Mouse (Mus musculus): Measurements from ENCODE around the gene Zfp768.

The Zfp768 gene

GRCm38 (mm10) chr7:127361449-127361848, 16.1 kb upstream of the Zfp768 start:
- Histone ChIP-seq H3K36me3 (ENCODE audit: insufficient read depth, low read length) (no peaks in the 10 kb centered on the region), H3K4me3 (replicated peaks; ENCODE audit: low read length) (no peak overlapping the region), H3K9me3 (ENCODE audit: low read length) (no peaks in the 10 kb centered on the region), H3K4me1 (replicated peaks; ENCODE audit: low read depth, low read length) (peaks cover 22% of the 10 kb centered on the region), H3K27me3 (ENCODE audit: insufficient read depth, low read length) (peaks cover 41% of the 10 kb centered on the region)
- TF ChIP-seq NANOG (IDR thresholded peaks at IDR 0.05; ENCODE audit: borderline replicate concordance, low read length) (no peak), CTCF (conservative IDR thresholded peaks at IDR 0.05; ENCODE audit: low read length) (no peak), POU5F1 (IDR thresholded peaks at IDR 0.05; ENCODE audit: borderline replicate concordance, low read length) (no peak)

GRCm38 (mm10) chr7:127360265-127360664, 14.9 kb upstream of the Zfp768 start:
- Histone ChIP-seq H3K36me3 (ENCODE audit: insufficient read depth, low read length) (no peaks in the 10 kb centered on the region), H3K4me3 (replicated peaks; ENCODE audit: low read length) (no peak overlapping the region), H3K27me3 (ENCODE audit: insufficient read depth, low read length) (peaks cover 35% of the 10 kb centered on the region), H3K4me1 (replicated peaks; ENCODE audit: low read depth, low read length) (peaks cover 22% of the 10 kb centered on the region), H3K9me3 (ENCODE audit: low read length) (no peaks in the 10 kb centered on the region)
- TF ChIP-seq CTCF (conservative IDR thresholded peaks at IDR 0.05; ENCODE audit: low read length): no peak
- TF ChIP-seq NANOG (IDR thresholded peaks at IDR 0.05; ENCODE audit: borderline replicate concordance, low read length): no peak
- TF ChIP-seq POU5F1 (IDR thresholded peaks at IDR 0.05; ENCODE audit: borderline replicate concordance, low read length): no peak

- H3K4me3 ChIP-seq (replicated peaks; ENCODE audit: low read length): no peak overlapping the region
- H3K36me3 ChIP-seq (ENCODE audit: insufficient read depth, low read length): no peaks in the 10 kb centered on the region
- peaks cover 23% of the 10 kb centered on the region for H3K27me3 ChIP-seq (ENCODE audit: insufficient read depth, low read length)
- no peak for TF ChIP-seq CTCF (conservative IDR thresholded peaks at IDR 0.05; ENCODE audit: low read length)
- no peak for TF ChIP-seq POU5F1 (IDR thresholded peaks at IDR 0.05; ENCODE audit: borderline replicate concordance, low read length)
- no peak for TF ChIP-seq NANOG (IDR thresholded peaks at IDR 0.05; ENCODE audit: borderline replicate concordance, low read length)
- H3K9me3 ChIP-seq (ENCODE audit: low read length): peaks cover 15% of the 10 kb centered on the region
- peaks cover 10% of the 10 kb centered on the region for H3K4me1 ChIP-seq (replicated peaks; ENCODE audit: low read depth, low read length)
Measured at GRCm38 (mm10) chr7:127358472-127358871, 13.1 kb upstream of the Zfp768 start.

- Histone ChIP-seq H3K27me3 (ENCODE audit: insufficient read depth, low read length) (peaks cover 20% of the 10 kb centered on the region), H3K4me1 (replicated peaks; ENCODE audit: low read depth, low read length) (peaks cover 7% of the 10 kb centered on the region; the same call in 1 of the 2 replicates), H3K4me3 (replicated peaks; ENCODE audit: low read length) (no peak overlapping the region), H3K9me3 (ENCODE audit: low read length) (peaks cover 17% of the 10 kb centered on the region), H3K36me3 (ENCODE audit: insufficient read depth, low read length) (no peaks in the 10 kb centered on the region)
- TF ChIP-seq CTCF (conservative IDR thresholded peaks at IDR 0.05; ENCODE audit: low read length) (no peak), POU5F1 (IDR thresholded peaks at IDR 0.05; ENCODE audit: borderline replicate concordance, low read length) (no peak), NANOG (IDR thresholded peaks at IDR 0.05; ENCODE audit: borderline replicate concordance, low read length) (no peak)
Measured at GRCm38 (mm10) chr7:127357871-127358270, 12.5 kb upstream of the Zfp768 start.

DNA sequence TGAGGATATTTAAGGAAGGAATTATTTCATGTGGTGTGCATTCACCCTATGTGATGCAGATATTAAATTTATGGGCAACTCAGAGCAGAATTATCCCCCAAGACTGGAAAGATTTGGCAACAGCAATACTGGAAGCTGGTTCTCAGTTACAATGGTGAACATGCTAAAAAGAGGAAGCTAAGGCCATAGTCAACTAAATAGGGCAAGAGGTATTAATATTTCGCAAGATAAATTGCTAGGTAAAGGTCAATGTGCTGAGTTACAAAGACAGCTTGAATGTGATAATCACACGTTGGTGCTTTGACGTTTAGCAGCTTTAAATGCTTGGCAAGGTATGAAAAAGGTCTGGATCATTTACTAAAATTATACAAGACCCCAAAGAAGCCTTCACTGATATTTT, 10.4 kb upstream of the Zfp768 start:
- Histone ChIP-seq H3K9me3 (ENCODE audit: low read length) (peaks cover 17% of the 10 kb centered on the region), H3K27me3 (ENCODE audit: insufficient read depth, low read length) (peaks cover 16% of the 10 kb centered on the region), H3K4me3 (replicated peaks; ENCODE audit: low read length) (no peak overlapping the region), H3K36me3 (ENCODE audit: insufficient read depth, low read length) (no peaks in the 10 kb centered on the region), H3K4me1 (replicated peaks; ENCODE audit: low read depth, low read length) (no peaks in the 10 kb centered on the region)
- TF ChIP-seq NANOG (IDR thresholded peaks at IDR 0.05; ENCODE audit: borderline replicate concordance, low read length) (no peak), POU5F1 (IDR thresholded peaks at IDR 0.05; ENCODE audit: borderline replicate concordance, low read length) (no peak), CTCF (conservative IDR thresholded peaks at IDR 0.05; ENCODE audit: low read length) (no peak)

- Histone ChIP-seq H3K4me3 (replicated peaks; ENCODE audit: low read length) (no peak overlapping the region), H3K4me1 (replicated peaks; ENCODE audit: low read depth, low read length) (peaks cover 8% of the 10 kb centered on the region), H3K9me3 (ENCODE audit: low read length) (peaks cover 17% of the 10 kb centered on the region), H3K27me3 (ENCODE audit: insufficient read depth, low read length) (peaks cover 2% of the 10 kb centered on the region), H3K36me3 (ENCODE audit: insufficient read depth, low read length) (no peaks in the 10 kb centered on the region)
- no peak for TF ChIP-seq CTCF (conservative IDR thresholded peaks at IDR 0.05; ENCODE audit: low read length)
- no peak for TF ChIP-seq POU5F1 (IDR thresholded peaks at IDR 0.05; ENCODE audit: borderline replicate concordance, low read length)
- no peak for TF ChIP-seq NANOG (IDR thresholded peaks at IDR 0.05; ENCODE audit: borderline replicate concordance, low read length)
Measured at GRCm38 (mm10) chr7:127351230-127352004, 6.0 kb upstream of the Zfp768 start.

- Histone ChIP-seq H3K27me3 (ENCODE audit: insufficient read depth, low read length) (peaks cover 29% of the 10 kb centered on the region), H3K9me3 (ENCODE audit: low read length) (no peaks in the 10 kb centered on the region)
- no peak for TF ChIP-seq CTCF (conservative IDR thresholded peaks at IDR 0.05; ENCODE audit: low read length)
- TF ChIP-seq POU5F1 (IDR thresholded peaks at IDR 0.05; ENCODE audit: borderline replicate concordance, low read length): no peak
- TF ChIP-seq NANOG (IDR thresholded peaks at IDR 0.05; ENCODE audit: borderline replicate concordance, low read length): no peak
Measured at GRCm38 (mm10) chr7:127346676-127347075, 1.3 kb upstream of the Zfp768 start.

GRCm38 (mm10) chr7:127345092-127345491, 297 bp downstream of the Zfp768 start:
- peak overlapping the region; percentile 97 for H3K4me3 ChIP-seq (replicated peaks; ENCODE audit: low read length)
- peaks cover 50% of the 10 kb centered on the region for H3K4me1 ChIP-seq (replicated peaks; ENCODE audit: low read depth, low read length)
- H3K9me3 ChIP-seq (ENCODE audit: low read length): no peaks in the 10 kb centered on the region
- H3K36me3 ChIP-seq (ENCODE audit: insufficient read depth, low read length): no peaks in the 10 kb centered on the region
- no peak for TF ChIP-seq POU5F1 (IDR thresholded peaks at IDR 0.05; ENCODE audit: borderline replicate concordance, low read length)
- TF ChIP-seq CTCF (conservative IDR thresholded peaks at IDR 0.05; ENCODE audit: low read length): no peak
- no peak for TF ChIP-seq NANOG (IDR thresholded peaks at IDR 0.05; ENCODE audit: borderline replicate concordance, low read length)
- H3K27me3 ChIP-seq (ENCODE audit: insufficient read depth, low read length): peaks cover 29% of the 10 kb centered on the region

More at GRCm38 (mm10) chr7:127346676-127347075, 1.3 kb upstream of the Zfp768 start:
- Histone ChIP-seq H3K4me3 (replicated peaks; ENCODE audit: low read length) (peak overlapping the region; percentile 97), H3K4me1 (replicated peaks; ENCODE audit: low read depth, low read length) (peaks cover 43% of the 10 kb centered on the region), H3K36me3 (ENCODE audit: insufficient read depth, low read length) (no peaks in the 10 kb centered on the region)
